Mouse (Mus musculus): Measurements from ENCODE around the gene Chd1. TPM values are rescaled to one million over a fixed set of nuclear protein-coding genes. Genes with fewer than 3 reads are reported as not detected.

Chd1 gene
- total and polyA plus RNA-seq, 3 experiments = 56.9 to 75.6 (median 67.3) TPM

GRCm38 (mm10) chr17:15812136-15812778, 107.5 kb downstream of the Chd1 start:
- ATAC-seq (ENCODE audit: extremely low read depth, insufficient number of reproducible peaks, low FRiP score, poor library complexity, severe bottlenecking) (no peak), DNase-seq (ENCODE audit: low spot score) (no peak)
- no peak for TF ChIP-seq CTCF (IDR thresholded peaks at IDR 0.05; ENCODE audit: low read depth, low read length)
- TF ChIP-seq GATA1 (IDR thresholded peaks at IDR 0.05; ENCODE audit: borderline replicate concordance, low read length) = no peak
- TF ChIP-seq TAL1 (conservative IDR thresholded peaks at IDR 0.05; ENCODE audit: low read depth, low read length) = no peak
- no peak for TF ChIP-seq GATA2 (IDR thresholded peaks at IDR 0.05; ENCODE audit: borderline replicate concordance, low read depth, low read length)
- TF ChIP-seq POLR2AphosphoS5 (IDR thresholded peaks at IDR 0.05; ENCODE audit: insufficient replicate concordance, low read depth, low read length) = no peak
- H3K9me3 ChIP-seq (replicated peaks) = no peaks in the 10 kb centered on the region
- peaks cover 16% of the 10 kb centered on the region; the same call in 1 of the 2 replicates for H3K27me3 ChIP-seq (ENCODE audit: insufficient read depth, low read length)
- H3K4me3 ChIP-seq (ENCODE audit: low read depth, low read length) = no peak overlapping the region
- H3K4me1 ChIP-seq (ENCODE audit: insufficient read depth, low read depth, low read length) = no peaks in the 10 kb centered on the region
- H3K36me3 ChIP-seq (replicated peaks) = no peaks in the 10 kb centered on the region

- Histone ChIP-seq H3K36me3 (replicated peaks) (no peaks in the 10 kb centered on the region), H3K4me1 (ENCODE audit: insufficient read depth, low read depth, low read length) (no peaks in the 10 kb centered on the region), H3K27me3 (ENCODE audit: insufficient read depth, low read length) (peaks cover 13% of the 10 kb centered on the region; the same call in 1 of the 2 replicates), H3K9me3 (replicated peaks) (no peaks in the 10 kb centered on the region), H3K4me3 (ENCODE audit: low read depth, low read length) (no peak overlapping the region)
- ATAC-seq (ENCODE audit: extremely low read depth, insufficient number of reproducible peaks, low FRiP score, poor library complexity, severe bottlenecking) (no peak), DNase-seq (ENCODE audit: low spot score) (no peak)
- no peak for TF ChIP-seq GATA1 (IDR thresholded peaks at IDR 0.05; ENCODE audit: borderline replicate concordance, low read length)
- no peak for TF ChIP-seq POLR2AphosphoS5 (IDR thresholded peaks at IDR 0.05; ENCODE audit: insufficient replicate concordance, low read depth, low read length)
- TF ChIP-seq GATA2 (IDR thresholded peaks at IDR 0.05; ENCODE audit: borderline replicate concordance, low read depth, low read length) = no peak
- TF ChIP-seq CTCF (IDR thresholded peaks at IDR 0.05; ENCODE audit: low read depth, low read length) = no peak
- no peak for TF ChIP-seq TAL1 (conservative IDR thresholded peaks at IDR 0.05; ENCODE audit: low read depth, low read length)
Measured at GRCm38 (mm10) chr17:15813658-15814212, 109.0 kb downstream of the Chd1 start.

GRCm38 (mm10) chr17:15815312-15816018, 110.7 kb downstream of the Chd1 start:
- no peak for TF ChIP-seq TAL1 (conservative IDR thresholded peaks at IDR 0.05; ENCODE audit: low read depth, low read length)
- TF ChIP-seq GATA1 (IDR thresholded peaks at IDR 0.05; ENCODE audit: borderline replicate concordance, low read length) = no peak
- TF ChIP-seq CTCF (IDR thresholded peaks at IDR 0.05; ENCODE audit: low read depth, low read length) = no peak
- TF ChIP-seq POLR2AphosphoS5 (IDR thresholded peaks at IDR 0.05; ENCODE audit: insufficient replicate concordance, low read depth, low read length) = no peak
- TF ChIP-seq GATA2 (IDR thresholded peaks at IDR 0.05; ENCODE audit: borderline replicate concordance, low read depth, low read length) = no peak
- Histone ChIP-seq H3K4me3 (ENCODE audit: low read depth, low read length) (no peak overlapping the region), H3K27me3 (ENCODE audit: insufficient read depth, low read length) (peaks cover 11% of the 10 kb centered on the region; the same call in 1 of the 2 replicates), H3K36me3 (replicated peaks) (no peaks in the 10 kb centered on the region), H3K9me3 (replicated peaks) (no peaks in the 10 kb centered on the region), H3K4me1 (ENCODE audit: insufficient read depth, low read depth, low read length) (no peaks in the 10 kb centered on the region)
- no peak for ATAC-seq (ENCODE audit: extremely low read depth, insufficient number of reproducible peaks, low FRiP score, poor library complexity, severe bottlenecking)
- DNase-seq (ENCODE audit: low spot score) = no peak

GRCm38 (mm10) chr17:15816379-15817095, 111.8 kb downstream of the Chd1 start:
- no peaks in the 10 kb centered on the region for H3K9me3 ChIP-seq (replicated peaks)
- ATAC-seq (ENCODE audit: extremely low read depth, insufficient number of reproducible peaks, low FRiP score, poor library complexity, severe bottlenecking) (no peak), DNase-seq (ENCODE audit: low spot score) (no peak)
- H3K36me3 ChIP-seq (replicated peaks) = no peaks in the 10 kb centered on the region
- no peak overlapping the region for H3K4me3 ChIP-seq (ENCODE audit: low read depth, low read length)
- TF ChIP-seq GATA1 (IDR thresholded peaks at IDR 0.05; ENCODE audit: borderline replicate concordance, low read length) (no peak), GATA2 (IDR thresholded peaks at IDR 0.05; ENCODE audit: borderline replicate concordance, low read depth, low read length) (no peak), CTCF (IDR thresholded peaks at IDR 0.05; ENCODE audit: low read depth, low read length) (no peak), TAL1 (conservative IDR thresholded peaks at IDR 0.05; ENCODE audit: low read depth, low read length) (no peak), POLR2AphosphoS5 (IDR thresholded peaks at IDR 0.05; ENCODE audit: insufficient replicate concordance, low read depth, low read length) (no peak)
- no peaks in the 10 kb centered on the region for H3K4me1 ChIP-seq (ENCODE audit: insufficient read depth, low read depth, low read length)
- H3K27me3 ChIP-seq (ENCODE audit: insufficient read depth, low read length) = peaks cover 13% of the 10 kb centered on the region; the same call in 1 of the 2 replicates

- Histone ChIP-seq H3K36me3 (replicated peaks) (no peaks in the 10 kb centered on the region), H3K4me1 (ENCODE audit: insufficient read depth, low read depth, low read length) (no peaks in the 10 kb centered on the region)
- ATAC-seq (ENCODE audit: extremely low read depth, insufficient number of reproducible peaks, low FRiP score, poor library complexity, severe bottlenecking) = no peak
Measured at GRCm38 (mm10) chr17:15817096-15817450, 112.3 kb downstream of the Chd1 start.

More at GRCm38 (mm10) chr17:15817096-15817450, 112.3 kb downstream of the Chd1 start:
- no peak overlapping the region for H3K4me3 ChIP-seq (ENCODE audit: low read depth, low read length)
- H3K27me3 ChIP-seq (ENCODE audit: insufficient read depth, low read length) = peaks cover 12% of the 10 kb centered on the region; the same call in 1 of the 2 replicates
- DNase-seq (ENCODE audit: low spot score) = no peak
- TF ChIP-seq GATA1 (IDR thresholded peaks at IDR 0.05; ENCODE audit: borderline replicate concordance, low read length) = no peak
- TF ChIP-seq TAL1 (conservative IDR thresholded peaks at IDR 0.05; ENCODE audit: low read depth, low read length) = no peak
- no peak for TF ChIP-seq CTCF (IDR thresholded peaks at IDR 0.05; ENCODE audit: low read depth, low read length)
- no peak for TF ChIP-seq POLR2AphosphoS5 (IDR thresholded peaks at IDR 0.05; ENCODE audit: insufficient replicate concordance, low read depth, low read length)
- no peak for TF ChIP-seq GATA2 (IDR thresholded peaks at IDR 0.05; ENCODE audit: borderline replicate concordance, low read depth, low read length)
- no peaks in the 10 kb centered on the region for H3K9me3 ChIP-seq (replicated peaks)
